Comparison of ENCODE assay signal across 9 mouse cellular contexts in the genomic region with DNA sequence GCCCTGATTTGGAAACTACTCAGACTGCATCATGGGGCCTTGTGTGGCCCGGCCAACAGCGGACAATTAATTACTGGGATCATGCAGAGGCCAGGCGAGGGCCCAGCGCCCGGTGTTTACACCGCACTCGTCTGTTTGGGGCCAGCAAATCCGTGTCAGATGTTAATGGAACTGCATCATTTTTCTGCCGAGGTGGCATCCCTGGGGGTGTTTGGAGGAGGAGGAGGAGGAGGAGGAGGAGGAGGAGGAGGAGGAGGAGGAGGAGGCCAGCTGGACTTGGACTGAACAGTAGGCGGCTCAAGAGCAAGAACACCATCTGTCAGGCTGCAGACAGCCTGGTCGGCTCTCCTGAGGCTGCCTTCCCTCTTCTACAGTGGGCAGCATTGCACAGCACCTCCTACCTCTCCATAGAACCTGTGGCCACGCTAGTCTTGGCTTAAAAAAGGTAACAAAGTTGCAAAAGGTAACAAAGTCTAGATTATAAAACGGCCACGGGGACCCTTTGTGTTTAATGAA.
DNase-seq lines count a peak whose midpoint lies in the region; ATAC-seq lines count a peak whose summit lies in the region.
"Had no signal": no experiment of that assay in that cellular context is flagged by ENCODE, and none has a peak within 500 bp of the region (broad histone marks: within the 10 kb centered on the region; RNA-seq: fewer than 3 reads in every experiment).

No protein-coding gene starts in this region.

- no peak overlapping the region for H3K4me3 ChIP-seq in lung, embryonic 16.5 days (ENCODE audit: low read length)

- no peaks in the 10 kb centered on the region; the same call in 1 of the 2 replicates for H3K27me3 ChIP-seq in lung, embryonic 16.5 days (ENCODE audit: control insufficient read depth, insufficient read depth, low read depth, low read length)

- H3K4me2 ChIP-seq in lung, embryonic 16.5 days (ENCODE audit: low read depth, low read length): no peak overlapping the region

- WGBS in lung, embryonic 16.5 days: 35% methylated on average over 14 of the region's 14 CpGs

- H3K27ac ChIP-seq in lung, embryonic 16.5 days (ENCODE audit: low read length): no peak overlapping the region

- H3K36me3 ChIP-seq in lung, embryonic 16.5 days (ENCODE audit: control insufficient read depth, insufficient read depth, low read length): 0 out of 2 replicates have a peak, but pooled peaks cover 4% of the 10 kb centered on the region

- H3K9ac ChIP-seq in lung, embryonic 16.5 days (ENCODE audit: low read length): no peak overlapping the region

- peak; percentile 54 for ATAC-seq in lung, embryonic 16.5 days (ENCODE audit: low read depth)
- ATAC-seq in megakaryocyte-erythroid progenitor cell, adult 5-6 weeks (replicated peaks; ENCODE audit: low FRiP score, low TSS enrichment, poor library complexity, severe bottlenecking): no peak

- no peaks in the 10 kb centered on the region for H3K9me3 ChIP-seq in lung, embryonic 16.5 days (ENCODE audit: control insufficient read depth, low read length)

- peak; percentile 44 for DNase-seq in gastrocnemius, adult 18-20 months (ENCODE audit: low spot score)
- no peak for DNase-seq in gastrocnemius, postnatal 4 days (ENCODE audit: low spot score in 2 of 2)
- peak; percentile 51 for DNase-seq in testis, postnatal 14 days (ENCODE audit: low spot score)
- no peak for DNase-seq in testis, postnatal 10 days (ENCODE audit: low spot score)
- DNase-seq in thymus, adult 18-20 months: no peak
- no peak for DNase-seq in urinary bladder, postnatal 4 days (ENCODE audit: low spot score in 2 of 2)
- DNase-seq: liver had no signal

- H3K4me1 ChIP-seq in lung, embryonic 16.5 days (replicated peaks; ENCODE audit: control insufficient read depth, insufficient read depth, low read length): no peaks in the 10 kb centered on the region; the same call in 1 of the 2 replicates

Comparison
In these comparisons a context has a peak if more than half of its experiments do, and no peak if none do; other contexts are left out.
1. DNase-seq: peak in gastrocnemius, adult 18-20 months (single experiment) and testis, postnatal 14 days (single experiment); none in gastrocnemius, postnatal 4 days (0 of 2), testis, postnatal 10 days (single experiment), thymus, adult 18-20 months (0 of 2) and urinary bladder, postnatal 4 days (0 of 2).